Mouse (Mus musculus): ENCODE data around the gene Tsga10.

DNA sequence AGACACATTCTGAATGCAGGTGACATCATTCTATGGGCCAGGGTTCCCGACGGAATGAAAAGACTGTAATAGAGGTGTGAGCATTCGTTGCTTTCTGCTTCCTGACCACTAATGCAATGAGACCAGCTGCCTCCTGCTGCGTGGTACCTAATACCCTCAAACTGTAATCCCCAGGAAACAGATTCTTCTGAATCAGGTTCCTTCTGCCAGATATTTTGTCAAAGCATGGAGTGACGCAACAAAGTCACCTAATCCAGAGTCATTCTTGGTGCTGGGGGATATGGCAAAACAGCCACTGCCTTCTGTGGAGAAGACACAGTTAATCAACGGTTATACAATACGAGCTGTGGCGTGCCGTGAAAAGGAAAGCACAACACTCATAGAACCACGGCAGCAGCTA is 2.4 kb upstream of the Tsga10 start:
- TF ChIP-seq CTCF (IDR thresholded peaks at IDR 0.05; ENCODE audit: control insufficient read depth, insufficient read depth, insufficient read length) (no peak), FOSL1 (IDR thresholded peaks at IDR 0.05; ENCODE audit: insufficient read depth, low read length, poor library complexity, severe bottlenecking) (no peak), MAX (IDR thresholded peaks at IDR 0.05) (no peak), MYOD1 (IDR thresholded peaks at IDR 0.05; ENCODE audit: control insufficient read depth, insufficient read length, low read depth) (no peak), MYOG (IDR thresholded peaks at IDR 0.05; ENCODE audit: control insufficient read depth, extremely low read depth, insufficient read length) (no peak)
